Mouse (Mus musculus) hindbrain, embryonic 10.5 days (tissue): ENCODE measurements around the gene Fam221b. TPM values are rescaled to one million over a fixed set of nuclear protein-coding genes. Genes with fewer than 3 reads are reported as not detected.

Experiments
- DNase-seq: peaks from one replicate; pipeline ENCODE4 v3.0.0-alpha.2; 2017; ENCODE audit warnings: low spot score
- H3K27ac ChIP-seq: fragments of 300-500 bp; sonication (generic); 2 replicates; pipeline ENCODE4 v1.5.1; 2016; ENCODE audit warnings: mild to moderate bottlenecking, moderate library complexity
- H3K27me3 ChIP-seq: fragments of 300-500 bp; sonication (generic); 2 replicates; pipeline ENCODE4 v1.6.1; 2016; ENCODE audit warnings: mild to moderate bottlenecking; ENCODE audit not compliant: poor library complexity, insufficient read depth, severe bottlenecking
- H3K36me3 ChIP-seq: fragments of 300-500 bp; sonication (generic); 2 replicates; pipeline ENCODE4 v1.6.1; 2016; ENCODE audit warnings: mild to moderate bottlenecking, moderate library complexity
- H3K4me1 ChIP-seq: fragments of 300-500 bp; sonication (generic); replicated peaks from 2 replicates; pipeline ENCODE4 v1.6.1; 2016; ENCODE audit warnings: mild to moderate bottlenecking
- H3K4me3 ChIP-seq: fragments of 300-500 bp; sonication (generic); 2 replicates; pipeline ENCODE4 v1.5.1; 2016; ENCODE audit warnings: mild to moderate bottlenecking, moderate library complexity
- H3K9me3 ChIP-seq: fragments of 300-500 bp; sonication (generic); 2 replicates; pipeline ENCODE4 v1.6.1; 2016; ENCODE audit warnings: mild to moderate bottlenecking, moderate library complexity
- WGBS: fragments of 180-500 bp; shearing (Covaris S2); methylation state at CpG from one replicate; pipeline ENCODE4 v1.1.7; 2016; 5-methylcytosine and 5-hydroxymethylcytosine counted together
- polyA plus RNA-seq: library from polyadenylated mRNA; unstranded; fragments of >200 nt; fragmentation: Nextera tagmentation; extraction: Ambion mirVana; gene quantifications from 2 replicates; pipeline ENCODE4 v1.2.1, GENCODE M21; 2016

Fam221b gene
- polyA plus RNA-seq, 1 experiment from 2014 or later, result 2.4 TPM

- Histone ChIP-seq H3K4me1 (peaks cover 5% of the 10 kb centered on the region; the same call in 1 of the 2 replicates), H3K27ac (no peak overlapping the region), H3K27me3 (no peaks in the 10 kb centered on the region), H3K9me3 (no peaks in the 10 kb centered on the region), H3K36me3 (peaks cover 33% of the 10 kb centered on the region), H3K4me3 (no peak overlapping the region)
- 83% methylated on average over 5 of the region's 5 CpGs for WGBS
- DNase-seq, result no peak
These were observed 22.1 kb upstream of the Fam221b start for GRCm38 (mm10) chr4:43691026-43691425.

- Histone ChIP-seq H3K4me3 (no peak overlapping the region), H3K36me3 (peaks cover 43% of the 10 kb centered on the region), H3K9me3 (no peaks in the 10 kb centered on the region), H3K27ac (no peak overlapping the region), H3K4me1 (no peaks in the 10 kb centered on the region), H3K27me3 (no peaks in the 10 kb centered on the region)
- DNase-seq, result no peak
- WGBS, result 96% methylated on average over 17 of the region's 17 CpGs
These were observed 21.1 kb upstream of the Fam221b start for GRCm38 (mm10) chr4:43690021-43690420.

GRCm38 (mm10) chr4:43679416-43680043 is 10.6 kb upstream of the Fam221b start:
- 0 out of 2 replicates have a peak, but pooled peaks cover under 1% of the 10 kb centered on the region for H3K4me1 ChIP-seq
- no peaks in the 10 kb centered on the region for H3K27me3 ChIP-seq
- WGBS, result 89% methylated on average over 7 of the region's 7 CpGs
- DNase-seq, result no peak
- no peaks in the 10 kb centered on the region for H3K9me3 ChIP-seq
- no peak overlapping the region for H3K4me3 ChIP-seq
- H3K36me3 ChIP-seq, result peaks cover 62% of the 10 kb centered on the region
- no peak overlapping the region for H3K27ac ChIP-seq

GRCm38 (mm10) chr4:43678541-43678940 is 9.6 kb upstream of the Fam221b start:
- H3K9me3 ChIP-seq, result no peaks in the 10 kb centered on the region
- no peak overlapping the region for H3K27ac ChIP-seq
- whole genome bisulfite sequencing, result 90% methylated on average over 6 of the region's 6 CpGs
- H3K36me3 ChIP-seq, result peaks cover 67% of the 10 kb centered on the region
- no peak for DNase-seq
- 0 out of 2 replicates have a peak, but pooled peaks cover 4% of the 10 kb centered on the region for H3K4me1 ChIP-seq
- no peaks in the 10 kb centered on the region for H3K27me3 ChIP-seq
- no peak overlapping the region for H3K4me3 ChIP-seq

- no peaks in the 10 kb centered on the region for H3K9me3 ChIP-seq
- peaks cover 46% of the 10 kb centered on the region for H3K36me3 ChIP-seq
- WGBS, result 82% methylated on average over 4 of the region's 4 CpGs
- peaks cover 28% of the 10 kb centered on the region for H3K4me1 ChIP-seq
- DNase-seq, result no peak
- no peak overlapping the region for H3K4me3 ChIP-seq
- H3K27me3 ChIP-seq, result peaks cover 8% of the 10 kb centered on the region; the same call in 1 of the 2 replicates
- no peak overlapping the region for H3K27ac ChIP-seq
These were observed 6.7 kb upstream of the Fam221b start for GRCm38 (mm10) chr4:43675608-43676007.

GRCm38 (mm10) chr4:43674974-43675373 is 6.0 kb upstream of the Fam221b start:
- no peaks in the 10 kb centered on the region for H3K9me3 ChIP-seq
- WGBS, result 68% methylated on average over 5 of the region's 5 CpGs
- H3K27ac ChIP-seq, result no peak overlapping the region
- peaks cover 40% of the 10 kb centered on the region for H3K36me3 ChIP-seq
- no peak overlapping the region for H3K4me3 ChIP-seq
- DNase-seq, result no peak
- peaks cover 14% of the 10 kb centered on the region; the same call in 1 of the 2 replicates for H3K27me3 ChIP-seq
- peaks cover 34% of the 10 kb centered on the region for H3K4me1 ChIP-seq

- Histone ChIP-seq H3K4me1 (peaks cover 46% of the 10 kb centered on the region), H3K9me3 (no peaks in the 10 kb centered on the region), H3K36me3 (peaks cover 38% of the 10 kb centered on the region), H3K27ac (no peak overlapping the region), H3K4me3 (no peak overlapping the region), H3K27me3 (peaks cover 16% of the 10 kb centered on the region; the same call in 1 of the 2 replicates)
- WGBS, result 80% methylated on average over 8 of the region's 8 CpGs
- DNase-seq, result no peak
These were observed 4.8 kb upstream of the Fam221b start for GRCm38 (mm10) chr4:43673703-43674102.

- DNase-seq, result peak; percentile 91
- WGBS, result 4% methylated on average over 2 of the region's 2 CpGs
- Histone ChIP-seq H3K36me3 (peaks cover 28% of the 10 kb centered on the region), H3K27me3 (peaks cover 32% of the 10 kb centered on the region), H3K4me3 (no peak overlapping the region), H3K27ac (no peak overlapping the region), H3K4me1 (peaks cover 52% of the 10 kb centered on the region), H3K9me3 (no peaks in the 10 kb centered on the region)
These were observed 3.1 kb upstream of the Fam221b start for GRCm38 (mm10) chr4:43672070-43672469.

GRCm38 (mm10) chr4:43669428-43669794 is 466 bp upstream of the Fam221b start:
- Histone ChIP-seq H3K4me3 (peak overlapping the region; percentile 83), H3K36me3 (peaks cover 4% of the 10 kb centered on the region), H3K9me3 (no peaks in the 10 kb centered on the region), H3K4me1 (peaks cover 50% of the 10 kb centered on the region), H3K27ac (peak overlapping the region; percentile 94), H3K27me3 (peaks cover 57% of the 10 kb centered on the region)
- DNase-seq, result peak; percentile 84
- under 1% methylated on average over 24 of the region's 25 CpGs for WGBS

GRCm38 (mm10) chr4:43666412-43666811 is 2.5 kb downstream of the Fam221b start:
- no peak overlapping the region for H3K4me3 ChIP-seq
- peaks cover 32% of the 10 kb centered on the region for H3K4me1 ChIP-seq
- H3K36me3 ChIP-seq, result no peaks in the 10 kb centered on the region
- WGBS, result 27% methylated on average over 4 of the region's 4 CpGs
- peak; percentile 18 for DNase-seq
- no peaks in the 10 kb centered on the region for H3K9me3 ChIP-seq
- H3K27me3 ChIP-seq, result peaks cover 83% of the 10 kb centered on the region
- H3K27ac ChIP-seq, result no peak overlapping the region

GRCm38 (mm10) chr4:43657146-43657545 is 11.8 kb downstream of the Fam221b start:
- Histone ChIP-seq H3K9me3 (no peaks in the 10 kb centered on the region), H3K27me3 (peaks cover 27% of the 10 kb centered on the region), H3K36me3 (peaks cover 4% of the 10 kb centered on the region; the same call in 1 of the 2 replicates), H3K4me3 (peak overlapping the region; percentile 88), H3K27ac (no peak overlapping the region; the same call in 1 of the 2 replicates), H3K4me1 (peaks cover 41% of the 10 kb centered on the region)
- no peak for DNase-seq
- WGBS, result 62% methylated on average over 4 of the region's 4 CpGs

- no peaks in the 10 kb centered on the region for H3K9me3 ChIP-seq
- H3K27ac ChIP-seq, result peak within 1 kb of the TSS; percentile 94
- WGBS, result 2% methylated on average over 34 of the region's 34 CpGs
- H3K4me1 ChIP-seq, result peaks cover 41% of the 10 kb centered on the region
- peak within 1 kb of the TSS; percentile 88 for H3K4me3 ChIP-seq
- peak; percentile 95 for DNase-seq
- H3K36me3 ChIP-seq, result peaks cover 10% of the 10 kb centered on the region
- H3K27me3 ChIP-seq, result peaks cover 21% of the 10 kb centered on the region
These were observed 12.4 kb downstream of the Fam221b start, which contains the start of gene Hint2 for GRCm38 (mm10) chr4:43656339-43657109. Gene Hint2 (minus strand): TSS chr4:43656466.
